Mouse (Mus musculus) kidney, adult 2 months (tissue): ENCODE measurements around the gene Syngr3.

Experiments used
- CTCF ChIP-seq: fragments of 200-500 bp; conservative IDR thresholded peaks from 2 replicates; pipeline ENCODE4 v1.5.1; 2011; ENCODE audit warnings: low read depth, mild to moderate bottlenecking, control low read depth, low read length, moderate library complexity, mixed read lengths; ENCODE audit not compliant: insufficient read depth, insufficient read length
- POLR2A ChIP-seq: fragments of 200-500 bp; IDR thresholded peaks from one replicate; pipeline ENCODE4 v1.6.1; 2011; ENCODE audit warnings: low read depth, low read length, control low read depth

DNA sequence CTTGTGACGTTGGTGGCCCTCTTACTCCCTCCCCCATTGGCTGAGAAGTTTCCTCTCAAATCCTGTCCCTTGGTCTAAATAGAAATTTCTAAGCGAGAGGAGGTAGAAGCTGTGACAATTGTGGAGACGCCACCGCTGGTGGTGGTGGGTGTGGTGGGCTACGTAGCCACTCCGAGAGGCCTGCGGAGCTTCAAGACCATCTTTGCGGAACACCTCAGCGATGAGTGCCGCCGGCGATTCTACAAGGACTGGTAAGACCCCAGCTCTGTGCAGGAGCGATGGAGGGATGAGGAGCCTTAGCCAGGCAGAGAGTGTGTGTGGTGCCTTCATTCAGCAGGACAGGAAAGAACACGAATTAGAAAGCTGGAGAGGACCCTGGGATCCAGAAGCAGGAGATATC, 41.0 kb upstream of the Syngr3 start:
- TF ChIP-seq CTCF (no peak), POLR2A (no peak)
